Mouse (Mus musculus) heart, postnatal 0 days (tissue): Measurements from ENCODE around the gene Mr1. TPM values are rescaled to one million over a fixed set of nuclear protein-coding genes. Genes with fewer than 3 reads are reported as not detected.

Source experiments
- ATAC-seq: fragments of 200-750 bp; cut with Nextera tagmentation; 2 replicates; pipeline ENCODE4 v1.8.0; 2017; ENCODE audit warnings: low read depth, moderate number of reproducible peaks, moderate library complexity; ENCODE audit not compliant: insufficient read depth
- DNase-seq: peaks from one replicate; pipeline ENCODE4 v3.0.0-alpha.2; 2016; ENCODE audit warnings: low spot score
- H3K27ac ChIP-seq: fragments of 300-500 bp; sonication (generic); 2 replicates; pipeline ENCODE4 v1.5.1; 2014; ENCODE audit warnings: low read depth, mild to moderate bottlenecking
- H3K27me3 ChIP-seq: fragments of 300-500 bp; sonication (generic); 2 replicates; pipeline ENCODE4 v1.6.1; 2014; ENCODE audit warnings: low read length, mixed read lengths; ENCODE audit not compliant: control insufficient read depth, insufficient read depth
- H3K36me3 ChIP-seq: fragments of 300-500 bp; sonication (generic); replicated peaks from 2 replicates; pipeline ENCODE4 v1.6.1; 2014; ENCODE audit warnings: low read length, mixed read lengths; ENCODE audit not compliant: control insufficient read depth, insufficient read depth
- H3K4me1 ChIP-seq: fragments of 300-500 bp; sonication (generic); 2 replicates; pipeline ENCODE4 v1.6.1; 2014; ENCODE audit warnings: antibody characterized with exemption; ENCODE audit not compliant: control insufficient read depth, insufficient read depth
- H3K4me2 ChIP-seq: fragments of 300-500 bp; sonication (generic); 2 replicates; pipeline ENCODE4 v1.6.1; 2014; ENCODE audit warnings: low read depth, mild to moderate bottlenecking, low read length, moderate library complexity
- H3K4me3 ChIP-seq: fragments of 300-500 bp; sonication (generic); 2 replicates; pipeline ENCODE4 v1.5.1; 2014; ENCODE audit warnings: low read depth, low read length
- H3K9ac ChIP-seq: fragments of 300-500 bp; sonication (generic); replicated peaks from 2 replicates; pipeline ENCODE4 v1.6.1; 2014; ENCODE audit warnings: low read depth, low read length, mixed read lengths
- H3K9me3 ChIP-seq: fragments of 300-500 bp; sonication (generic); replicated peaks from 2 replicates; pipeline ENCODE4 v1.6.1; 2016; ENCODE audit warnings: low read length; ENCODE audit not compliant: control insufficient read depth
- CTCF ChIP-seq: IDR thresholded peaks from 2 replicates; pipeline ENCODE4 v1.5.1; 2016; ENCODE audit warnings: antibody characterized with exemption, control low read depth, low read depth
- EP300 ChIP-seq: IDR thresholded peaks from 2 replicates; pipeline ENCODE4 v1.6.1; 2016; ENCODE audit warnings: antibody characterized with exemption, low read depth
- WGBS: fragments of 180-500 bp; shearing (Covaris S2); extraction: QIAGEN DNeasy Blood & Tissue Kit; methylation state at CpG from one replicate; pipeline ENCODE4 v1.1.7; 2014; 5-methylcytosine and 5-hydroxymethylcytosine counted together
- polyA plus RNA-seq: library from polyadenylated mRNA; unstranded; fragments of >200 nt; fragmentation: Nextera tagmentation; extraction: Ambion mirVana; gene quantifications from 2 replicates; pipeline ENCODE4 v1.2.1, GENCODE M21; 2015
- total RNA-seq: library from RNA; depleted of rRNA; stranded (reverse); fragments of >200 nt; gene quantifications from 2 replicates; pipeline ENCODE4 v1.2.3, GENCODE M21; 2014; ENCODE audit warnings: low replicate concordance

The Mr1 gene
- total and polyA plus RNA-seq, 2 experiments from 2014 or later, result 6.5 to 8.2 TPM

DNA sequence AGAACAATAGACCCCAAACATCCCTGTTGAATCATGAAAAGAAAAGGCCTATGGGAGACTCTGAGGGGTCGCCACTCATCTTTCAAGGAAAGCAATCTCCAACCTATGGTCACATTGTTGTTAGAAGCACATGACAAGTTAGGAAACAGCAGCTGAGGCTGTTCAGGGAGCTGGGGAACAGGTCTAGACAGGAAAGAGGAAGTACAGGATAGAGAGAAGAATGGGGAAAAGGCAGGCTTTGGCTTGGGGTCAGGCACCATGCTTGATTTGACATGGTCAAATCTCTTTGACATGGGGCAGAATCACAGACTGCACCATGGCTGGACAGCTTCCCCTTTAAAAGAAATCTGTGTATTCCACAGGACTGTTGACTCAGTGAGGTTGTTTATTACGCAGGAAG is 614 bp upstream of the Mr1 start:
- Histone ChIP-seq H3K9ac (no peak overlapping the region), H3K4me1 (no peaks in the 10 kb centered on the region), H3K27ac (no peak overlapping the region), H3K36me3 (no peaks in the 10 kb centered on the region), H3K27me3 (no peaks in the 10 kb centered on the region), H3K9me3 (no peaks in the 10 kb centered on the region), H3K4me3 (no peak overlapping the region), H3K4me2 (peak overlapping the region; percentile 76; the same call in 1 of the 2 replicates)
- DNase-seq (no peak), ATAC-seq (no peak)
- 82% methylated on average over 2 of the region's 2 CpGs for WGBS
- no peak for TF ChIP-seq EP300
- no peak for TF ChIP-seq CTCF

DNA sequence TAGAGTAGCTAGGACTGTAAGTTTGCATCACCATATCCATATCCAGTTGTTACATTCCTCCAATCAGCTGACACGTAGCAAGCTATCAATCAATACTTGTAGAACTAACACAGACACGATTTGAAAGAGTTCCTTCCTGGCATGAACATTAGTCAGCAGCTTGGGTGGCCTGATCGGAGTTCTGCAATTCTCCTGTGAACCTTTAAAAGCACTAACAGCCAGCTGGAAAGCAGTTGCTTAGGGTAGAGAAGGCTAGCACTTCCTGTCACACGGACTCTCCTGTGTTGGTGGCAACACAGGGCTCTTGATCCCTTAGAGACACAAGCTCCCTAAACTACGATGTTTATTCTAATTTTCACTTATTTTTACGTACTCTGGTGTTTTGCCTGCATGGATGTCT is 994 bp downstream of the Mr1 start:
- H3K27me3 ChIP-seq, result no peaks in the 10 kb centered on the region
- H3K4me3 ChIP-seq, result peak overlapping the region; percentile 61
- no peak for ATAC-seq
- WGBS, result 40% methylated on average over 6 of the region's 6 CpGs
- H3K9me3 ChIP-seq, result no peaks in the 10 kb centered on the region
- TF ChIP-seq EP300 (no peak), CTCF (no peak)
- no peak for DNase-seq
- peak overlapping the region; percentile 75 for H3K27ac ChIP-seq
- no peaks in the 10 kb centered on the region for H3K4me1 ChIP-seq
- peak overlapping the region; percentile 76 for H3K4me2 ChIP-seq
- H3K36me3 ChIP-seq, result no peaks in the 10 kb centered on the region
- H3K9ac ChIP-seq, result peak overlapping the region; percentile 58

DNA sequence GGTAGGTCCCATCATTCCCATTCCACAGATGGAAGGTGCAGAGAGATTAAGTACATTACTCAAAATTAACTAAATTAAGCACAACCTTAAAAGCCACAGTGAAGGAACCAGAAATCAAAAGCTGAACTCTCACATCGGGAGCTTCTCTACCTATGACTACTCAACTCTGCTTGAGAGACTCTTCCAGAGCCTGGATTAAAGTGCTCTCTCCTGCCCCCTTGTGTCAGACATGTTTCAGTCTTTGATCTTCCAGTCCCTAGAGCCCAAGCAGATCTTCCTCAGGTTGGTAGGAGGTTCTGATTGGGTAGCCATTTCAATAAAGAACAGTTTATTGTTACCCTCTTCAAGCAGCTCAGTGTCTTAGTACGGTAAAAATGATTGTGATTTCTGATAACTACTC is 6.5 kb downstream of the Mr1 start:
- no peak overlapping the region for H3K4me3 ChIP-seq
- peaks cover 29% of the 10 kb centered on the region for H3K4me1 ChIP-seq
- H3K9me3 ChIP-seq, result no peaks in the 10 kb centered on the region
- no peak overlapping the region for H3K27ac ChIP-seq
- ATAC-seq, result peak; percentile 33; the same call in 1 of the 2 replicates
- peak; percentile 48 for DNase-seq
- no peak overlapping the region for H3K4me2 ChIP-seq
- H3K9ac ChIP-seq, result no peak overlapping the region
- H3K27me3 ChIP-seq, result no peaks in the 10 kb centered on the region
- 59% methylated on average over 2 of the region's 2 CpGs for WGBS
- H3K36me3 ChIP-seq, result no peaks in the 10 kb centered on the region
- peak; percentile 66 for TF ChIP-seq CTCF
- no peak for TF ChIP-seq EP300

DNA sequence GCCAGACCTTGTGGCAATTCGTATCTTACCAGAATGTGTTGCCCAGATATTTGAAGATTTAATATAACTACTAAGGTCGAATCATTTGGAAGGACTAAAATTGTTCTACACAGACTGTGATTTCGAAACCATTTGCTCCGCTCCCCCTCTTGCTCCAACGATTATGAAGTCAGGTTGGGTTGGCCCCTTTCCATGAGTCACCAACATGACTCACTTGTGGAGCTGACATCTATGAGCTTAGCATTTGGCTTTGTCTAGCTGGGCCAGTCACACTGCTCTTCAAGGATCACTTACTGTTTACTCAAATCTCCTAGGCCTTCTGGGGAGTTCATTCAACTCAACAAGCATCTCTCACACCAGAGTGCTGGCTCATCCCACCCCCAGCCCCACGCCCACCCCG is 7.8 kb downstream of the Mr1 start:
- no peak for TF ChIP-seq CTCF
- TF ChIP-seq EP300, result no peak
- Histone ChIP-seq H3K36me3 (no peaks in the 10 kb centered on the region), H3K4me2 (no peak overlapping the region), H3K9me3 (no peaks in the 10 kb centered on the region), H3K27ac (peak overlapping the region; percentile 41; the same call in 1 of the 2 replicates), H3K27me3 (no peaks in the 10 kb centered on the region), H3K4me3 (no peak overlapping the region), H3K9ac (no peak overlapping the region), H3K4me1 (peaks cover 29% of the 10 kb centered on the region)
- WGBS, result 60% methylated on average over 7 of the region's 7 CpGs
- DNase-seq (no peak), ATAC-seq (no peak)

DNA sequence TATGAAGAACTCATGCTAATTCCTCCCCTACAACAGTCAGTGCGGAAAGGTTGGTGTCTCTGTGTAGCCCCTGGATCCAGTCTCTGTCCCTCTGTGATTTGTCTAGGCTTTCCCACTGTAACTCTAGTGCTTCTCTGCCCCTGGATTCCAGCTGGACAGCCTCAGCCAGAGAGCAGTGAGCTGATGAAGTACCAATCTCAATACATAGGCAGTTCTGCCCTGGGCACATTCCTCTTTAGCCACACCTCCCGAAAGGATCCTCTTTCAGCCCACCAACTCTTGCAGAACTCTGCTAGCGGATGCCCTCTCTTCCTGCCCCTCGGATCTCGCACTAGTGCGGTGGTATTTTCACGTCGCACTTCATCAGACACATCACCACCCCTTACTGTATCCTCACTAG is 11.7 kb downstream of the Mr1 start:
- 33% methylated on average over 8 of the region's 8 CpGs for WGBS
- Histone ChIP-seq H3K4me1 (peaks cover 29% of the 10 kb centered on the region), H3K9me3 (no peaks in the 10 kb centered on the region), H3K27me3 (no peaks in the 10 kb centered on the region), H3K27ac (0 out of 2 replicates have a peak overlapping the region, but pooled peaks have one; percentile 22), H3K4me3 (no peak overlapping the region), H3K4me2 (no peak overlapping the region), H3K9ac (no peak overlapping the region), H3K36me3 (peaks cover 8% of the 10 kb centered on the region)
- peak; percentile 62; the same call in 1 of the 2 replicates for ATAC-seq
- peak; percentile 52 for DNase-seq
- TF ChIP-seq EP300 (no peak), CTCF (no peak)

DNA sequence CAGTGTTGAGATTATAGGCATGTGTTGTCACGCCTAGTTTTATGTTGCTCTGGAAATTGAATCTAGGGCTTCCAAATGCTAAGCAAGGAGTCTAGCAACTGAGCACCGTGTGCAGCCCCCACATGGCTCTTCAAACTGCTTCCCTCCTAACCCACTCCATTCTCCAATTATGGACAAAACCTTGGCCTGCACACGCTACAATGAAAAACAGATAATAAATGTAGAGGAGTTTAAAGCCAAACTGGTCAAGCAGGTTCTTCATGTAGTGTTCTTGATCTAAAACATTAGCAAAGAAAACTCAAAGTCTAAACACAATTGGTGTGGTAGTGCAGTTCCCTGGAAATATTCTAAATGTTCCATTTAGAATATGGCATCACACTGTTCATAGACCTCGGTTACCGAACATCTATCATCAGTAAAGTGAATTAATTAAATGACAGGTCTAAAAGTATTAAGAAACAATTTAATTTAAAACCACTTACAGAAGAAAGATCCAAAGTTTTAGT is 19.1 kb downstream of the Mr1 start:
- no peak overlapping the region for H3K4me2 ChIP-seq
- H3K4me3 ChIP-seq, result no peak overlapping the region
- H3K27ac ChIP-seq, result no peak overlapping the region
- ATAC-seq (no peak), DNase-seq (no peak)
- 0 out of 2 replicates have a peak, but pooled peaks cover 5% of the 10 kb centered on the region for H3K4me1 ChIP-seq
- TF ChIP-seq EP300 (no peak), CTCF (no peak)
- H3K36me3 ChIP-seq, result peaks cover 8% of the 10 kb centered on the region
- no peaks in the 10 kb centered on the region for H3K27me3 ChIP-seq
- no peak overlapping the region for H3K9ac ChIP-seq
- no peaks in the 10 kb centered on the region for H3K9me3 ChIP-seq
- WGBS, result 89% methylated on average over 5 of the region's 5 CpGs
